Mouse (Mus musculus) megakaryocyte, embryonic 14.5 days (primary cell): ENCODE measurements around the gene Nhp2. TPM values are rescaled to one million over a fixed set of nuclear protein-coding genes. Genes with fewer than 3 reads are reported as not detected.

ENCODE experiments used
- H3K27me3 ChIP-seq: replicated peaks from 2 replicates; pipeline ENCODE3; 2012; ENCODE audit warnings: inconsistent platforms
- H3K36me3 ChIP-seq: replicated peaks from 2 replicates; pipeline ENCODE3; 2012; ENCODE audit warnings: low read length, inconsistent platforms, mixed read lengths
- H3K4me1 ChIP-seq: 2 replicates; pipeline ENCODE4 v1.6.1; 2012; ENCODE audit warnings: inconsistent platforms
- H3K4me3 ChIP-seq: replicated peaks from 2 replicates; pipeline ENCODE3; 2012; ENCODE audit warnings: moderate library complexity, mild to moderate bottlenecking, inconsistent platforms
- H3K9me3 ChIP-seq: 2 replicates; pipeline ENCODE4 v1.6.1; 2012; ENCODE audit warnings: inconsistent platforms
- FLI1 ChIP-seq: IDR thresholded peaks from 2 replicates; pipeline ENCODE4 v1.6.1; 2012; ENCODE audit warnings: low read length, inconsistent platforms, mixed read lengths
- GATA1 ChIP-seq: IDR thresholded peaks from 3 replicates; pipeline ENCODE4 v1.6.1; 2012; ENCODE audit warnings: mixed read lengths, low read length, inconsistent platforms, borderline replicate concordance
- polyA plus RNA-seq: library from polyadenylated mRNA; stranded (reverse); fragments of >175 nt; gene quantifications from 2 replicates; pipeline ENCODE4 v1.2.3, GENCODE M21; 2012; ENCODE audit warnings: low replicate concordance; ENCODE audit not compliant: insufficient read depth

Nhp2 gene
- polyA plus RNA-seq, 1 experiment = 144 TPM

GRCm38 (mm10) chr11:51633721-51634120 is 14.2 kb downstream of the Nhp2 start:
- Histone ChIP-seq H3K4me3 (no peak overlapping the region), H3K9me3 (no peaks in the 10 kb centered on the region), H3K36me3 (peaks cover 38% of the 10 kb centered on the region), H3K4me1 (peaks cover 85% of the 10 kb centered on the region), H3K27me3 (no peaks in the 10 kb centered on the region)
- TF ChIP-seq GATA1 (no peak), FLI1 (no peak)

GRCm38 (mm10) chr11:51635127-51635524 is 15.6 kb downstream of the Nhp2 start:
- Histone ChIP-seq H3K36me3 (peaks cover 24% of the 10 kb centered on the region), H3K4me3 (peak overlapping the region; percentile 95), H3K9me3 (no peaks in the 10 kb centered on the region), H3K27me3 (no peaks in the 10 kb centered on the region), H3K4me1 (peaks cover 74% of the 10 kb centered on the region)
- TF ChIP-seq FLI1 (no peak), GATA1 (no peak)

GRCm38 (mm10) chr11:51635525-51636322 is 16.2 kb downstream of the Nhp2 start, which contains the start of gene Rmnd5b:
Gene Rmnd5b (minus strand): TSS chr11:51635896.
- Histone ChIP-seq H3K4me3 (peak within 1 kb of the TSS; percentile 95), H3K9me3 (no peaks in the 10 kb centered on the region), H3K4me1 (peaks cover 68% of the 10 kb centered on the region), H3K27me3 (no peaks in the 10 kb centered on the region), H3K36me3 (peaks cover 22% of the 10 kb centered on the region)
- no peak for TF ChIP-seq FLI1
- TF ChIP-seq GATA1 = no peak

GRCm38 (mm10) chr11:51636323-51636684 is 16.8 kb downstream of the Nhp2 start:
- Histone ChIP-seq H3K36me3 (peaks cover 18% of the 10 kb centered on the region), H3K9me3 (no peaks in the 10 kb centered on the region), H3K4me3 (peak overlapping the region; percentile 95), H3K27me3 (no peaks in the 10 kb centered on the region), H3K4me1 (peaks cover 62% of the 10 kb centered on the region)
- TF ChIP-seq FLI1 (no peak), GATA1 (no peak)

- peak overlapping the region; percentile 91 for H3K4me3 ChIP-seq
- H3K9me3 ChIP-seq = no peaks in the 10 kb centered on the region
- peaks cover 47% of the 10 kb centered on the region for H3K4me1 ChIP-seq
- peaks cover 10% of the 10 kb centered on the region for H3K36me3 ChIP-seq
- TF ChIP-seq GATA1 (no peak), FLI1 (no peak)
- H3K27me3 ChIP-seq = no peaks in the 10 kb centered on the region
Measured at GRCm38 (mm10) chr11:51637971-51638414, 18.5 kb downstream of the Nhp2 start.

GRCm38 (mm10) chr11:51638497-51638896 is 19.0 kb downstream of the Nhp2 start:
- peaks cover 9% of the 10 kb centered on the region for H3K36me3 ChIP-seq
- peaks cover 47% of the 10 kb centered on the region for H3K4me1 ChIP-seq
- TF ChIP-seq GATA1 = no peak
- TF ChIP-seq FLI1 = no peak
- no peaks in the 10 kb centered on the region for H3K9me3 ChIP-seq
- peaks cover 4% of the 10 kb centered on the region for H3K27me3 ChIP-seq
- peak overlapping the region; percentile 91 for H3K4me3 ChIP-seq

GRCm38 (mm10) chr11:51640748-51641147 is 21.2 kb downstream of the Nhp2 start:
- TF ChIP-seq FLI1 = no peak
- no peak for TF ChIP-seq GATA1
- Histone ChIP-seq H3K27me3 (peaks cover 15% of the 10 kb centered on the region), H3K4me3 (no peak overlapping the region), H3K9me3 (no peaks in the 10 kb centered on the region), H3K4me1 (peaks cover 37% of the 10 kb centered on the region), H3K36me3 (peaks cover 11% of the 10 kb centered on the region)

- Histone ChIP-seq H3K27me3 (peaks cover 31% of the 10 kb centered on the region), H3K4me3 (no peak overlapping the region), H3K9me3 (no peaks in the 10 kb centered on the region), H3K36me3 (peaks cover 11% of the 10 kb centered on the region), H3K4me1 (peaks cover 33% of the 10 kb centered on the region)
- TF ChIP-seq GATA1 (no peak), FLI1 (no peak)
Measured at GRCm38 (mm10) chr11:51643202-51643601, 23.7 kb downstream of the Nhp2 start.

- no peak overlapping the region for H3K4me3 ChIP-seq
Measured at GRCm38 (mm10) chr11:51643761-51644160, 24.2 kb downstream of the Nhp2 start.

GRCm38 (mm10) chr11:51644217-51644616 is 24.7 kb downstream of the Nhp2 start:
- Histone ChIP-seq H3K4me1 (peaks cover 39% of the 10 kb centered on the region), H3K36me3 (peaks cover 11% of the 10 kb centered on the region), H3K9me3 (no peaks in the 10 kb centered on the region), H3K4me3 (no peak overlapping the region), H3K27me3 (peaks cover 41% of the 10 kb centered on the region)
- no peak for TF ChIP-seq FLI1
- no peak for TF ChIP-seq GATA1

More at GRCm38 (mm10) chr11:51643761-51644160, 24.2 kb downstream of the Nhp2 start:
- peaks cover 37% of the 10 kb centered on the region for H3K27me3 ChIP-seq
- peaks cover 34% of the 10 kb centered on the region for H3K4me1 ChIP-seq
- no peak for TF ChIP-seq FLI1
- no peak for TF ChIP-seq GATA1
- no peaks in the 10 kb centered on the region for H3K9me3 ChIP-seq
- peaks cover 11% of the 10 kb centered on the region for H3K36me3 ChIP-seq
